Mouse (Mus musculus): Measurements from ENCODE around the gene Rora.

Gene Rora

DNA sequence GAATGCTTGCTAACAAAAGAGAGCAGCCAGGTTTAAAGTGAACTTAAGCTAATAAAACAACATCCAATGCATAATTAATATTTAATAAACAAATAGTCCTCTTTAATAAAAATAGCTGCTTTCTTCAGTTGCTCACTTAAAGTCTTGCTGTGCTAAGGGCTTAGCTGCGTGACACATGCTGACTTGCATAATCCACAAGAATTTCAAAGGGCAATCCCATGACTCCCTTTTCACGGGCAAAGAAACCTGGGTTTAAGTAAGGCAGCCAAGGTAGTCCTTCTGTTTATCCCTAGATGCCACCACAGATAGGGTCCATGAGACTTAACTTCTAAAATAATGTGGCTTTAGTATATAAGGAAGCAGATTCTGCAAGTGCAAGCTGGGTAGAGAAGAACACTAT is 355.1 kb downstream of the Rora start:
- no peak for DNase-seq (ENCODE audit: low spot score)

DNA sequence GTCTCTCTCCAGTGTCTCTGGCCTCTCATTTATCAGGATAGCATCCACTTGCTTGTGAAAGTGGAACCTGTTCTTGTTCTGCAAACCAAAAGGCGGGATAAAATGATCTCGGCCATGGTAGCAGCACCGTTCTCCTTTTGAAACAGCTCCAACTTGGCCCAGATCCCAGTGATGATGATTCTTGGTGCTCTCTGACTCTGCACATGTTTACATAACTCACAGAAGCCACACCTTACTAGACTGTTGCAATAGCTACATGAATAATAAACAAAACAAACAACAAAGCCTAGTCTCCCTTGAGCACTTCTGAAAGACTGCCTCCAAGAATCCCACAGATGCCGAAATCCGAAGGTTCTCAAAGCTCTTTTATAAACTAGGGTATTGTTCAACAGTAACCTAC is 357.3 kb downstream of the Rora start:
- DNase-seq (ENCODE audit: low spot score): no peak

DNA sequence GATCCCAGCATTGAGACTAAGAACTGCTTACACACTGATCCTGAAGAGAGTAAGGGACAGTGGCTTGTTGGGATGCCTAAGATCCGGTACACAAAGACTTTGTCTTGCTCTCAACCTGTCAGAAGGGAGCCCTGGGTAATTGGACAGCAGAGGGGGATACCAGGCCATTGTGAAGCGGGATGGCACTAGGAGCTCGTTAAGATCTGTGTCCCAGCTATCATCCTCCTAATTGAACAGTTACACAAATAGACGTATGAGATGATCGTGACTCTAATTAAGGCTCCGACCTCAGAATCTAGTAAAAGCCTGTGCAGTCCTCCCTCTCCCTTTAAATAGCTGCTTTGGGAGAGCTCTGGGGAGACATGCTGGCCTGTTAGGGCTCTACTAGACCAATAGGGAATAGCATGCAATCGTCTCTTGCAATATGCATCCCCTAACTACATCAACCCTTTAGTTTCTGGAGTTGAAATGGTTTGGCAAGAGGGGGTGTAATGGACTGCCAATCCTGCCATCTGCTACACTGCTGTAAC is 359.7 kb downstream of the Rora start:
- peak; percentile 68 for DNase-seq (ENCODE audit: low spot score)

- DNase-seq (ENCODE audit: low spot score): no peak
Measured at GRCm38 (mm10) chr9:69014203-69014602, 360.6 kb downstream of the Rora start.

DNA sequence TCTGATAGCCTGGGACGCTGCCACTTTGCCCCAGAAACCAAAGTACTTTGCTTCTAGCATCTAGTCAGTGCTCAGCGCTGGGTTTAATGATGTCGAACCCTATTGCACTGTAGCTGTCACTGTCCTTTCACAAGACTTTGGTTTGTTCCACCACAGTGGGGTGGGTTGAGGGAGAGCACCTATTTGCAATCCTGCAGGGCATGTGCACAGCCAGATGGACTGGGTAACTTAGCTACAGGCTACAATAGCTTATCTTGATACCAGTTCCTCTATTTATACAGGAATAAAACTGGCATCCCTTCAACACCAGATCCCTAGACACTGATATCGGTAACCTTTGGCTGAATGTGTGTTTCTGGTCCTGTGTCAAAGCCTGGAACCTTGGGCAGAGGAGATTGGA is 366.8 kb downstream of the Rora start:
- no peak for DNase-seq (ENCODE audit: low spot score)

GRCm38 (mm10) chr9:69021482-69021881 is 367.9 kb downstream of the Rora start:
- DNase-seq (ENCODE audit: low spot score): no peak

DNA sequence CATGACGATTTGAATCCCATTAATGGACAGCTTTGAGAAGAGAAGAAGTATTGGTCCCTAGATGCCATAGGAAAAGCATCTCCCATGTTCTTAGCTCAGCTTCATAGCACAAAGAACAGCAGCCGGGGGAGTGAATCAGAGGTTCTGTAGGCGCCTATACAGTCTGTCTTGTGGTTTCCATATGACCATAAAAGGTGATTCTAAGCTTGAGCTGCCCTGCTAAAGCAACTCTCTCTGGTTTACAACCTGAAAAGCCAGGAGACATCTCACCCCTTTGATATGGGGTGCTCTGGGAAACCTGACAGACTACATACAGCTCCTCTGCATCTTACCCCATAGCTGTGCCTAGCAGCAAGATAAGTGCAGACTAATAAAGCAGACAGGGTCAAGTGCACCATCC is 369.7 kb downstream of the Rora start:
- DNase-seq (ENCODE audit: low spot score): no peak

GRCm38 (mm10) chr9:69028177-69028576 is 374.6 kb downstream of the Rora start:
- no peak for DNase-seq (ENCODE audit: low spot score)

DNA sequence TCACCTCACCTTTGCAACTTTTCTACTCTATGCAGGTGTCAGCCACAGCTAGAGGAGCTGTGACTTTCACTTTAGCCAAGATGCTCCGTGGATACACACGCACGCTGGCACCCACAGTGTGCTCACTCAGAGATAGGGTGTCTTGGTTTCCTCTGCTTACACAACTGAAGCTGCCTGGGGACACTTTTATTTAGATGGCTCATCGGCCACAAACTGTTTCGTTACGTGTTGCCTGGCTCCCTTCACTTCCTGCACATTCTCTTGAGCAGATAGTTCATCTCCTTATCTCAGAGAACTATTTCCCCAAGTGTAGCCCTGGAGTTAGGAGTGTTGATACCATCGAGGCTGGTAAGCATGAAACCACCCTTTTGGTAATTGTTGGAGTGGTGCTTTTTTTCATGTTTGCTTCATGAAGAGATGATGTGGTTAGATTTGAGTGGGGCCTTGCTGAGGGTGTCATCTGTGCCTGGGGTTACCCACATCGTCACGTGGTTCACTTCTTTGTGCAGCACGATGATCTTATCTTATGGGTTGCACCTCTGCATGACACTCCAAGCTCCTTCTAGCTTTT is 380.8 kb downstream of the Rora start:
- no peak for DNase-seq (ENCODE audit: low spot score)

DNA sequence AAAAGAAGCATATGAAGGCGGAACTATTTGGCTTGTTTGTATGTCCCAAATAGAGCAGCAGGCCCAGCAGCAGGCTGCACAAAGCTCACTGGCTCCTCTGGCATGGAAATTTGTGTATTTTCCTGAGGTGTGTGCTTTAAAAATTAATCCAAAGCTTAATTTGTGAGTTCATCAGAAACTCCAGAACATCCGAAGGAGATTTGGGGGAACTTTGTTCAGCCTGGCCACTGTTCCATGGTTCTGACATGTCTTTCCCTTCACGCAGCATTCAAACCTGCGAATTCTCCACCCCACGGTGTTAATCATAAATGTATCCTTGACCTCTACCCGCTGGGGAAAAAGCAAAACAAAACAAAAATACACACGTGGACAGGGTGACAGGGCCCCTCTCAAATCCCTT is 381.9 kb downstream of the Rora start:
- DNase-seq (ENCODE audit: low spot score): no peak

GRCm38 (mm10) chr9:69036296-69036695 is 382.7 kb downstream of the Rora start:
- peak; percentile 55 for DNase-seq (ENCODE audit: low spot score)

DNA sequence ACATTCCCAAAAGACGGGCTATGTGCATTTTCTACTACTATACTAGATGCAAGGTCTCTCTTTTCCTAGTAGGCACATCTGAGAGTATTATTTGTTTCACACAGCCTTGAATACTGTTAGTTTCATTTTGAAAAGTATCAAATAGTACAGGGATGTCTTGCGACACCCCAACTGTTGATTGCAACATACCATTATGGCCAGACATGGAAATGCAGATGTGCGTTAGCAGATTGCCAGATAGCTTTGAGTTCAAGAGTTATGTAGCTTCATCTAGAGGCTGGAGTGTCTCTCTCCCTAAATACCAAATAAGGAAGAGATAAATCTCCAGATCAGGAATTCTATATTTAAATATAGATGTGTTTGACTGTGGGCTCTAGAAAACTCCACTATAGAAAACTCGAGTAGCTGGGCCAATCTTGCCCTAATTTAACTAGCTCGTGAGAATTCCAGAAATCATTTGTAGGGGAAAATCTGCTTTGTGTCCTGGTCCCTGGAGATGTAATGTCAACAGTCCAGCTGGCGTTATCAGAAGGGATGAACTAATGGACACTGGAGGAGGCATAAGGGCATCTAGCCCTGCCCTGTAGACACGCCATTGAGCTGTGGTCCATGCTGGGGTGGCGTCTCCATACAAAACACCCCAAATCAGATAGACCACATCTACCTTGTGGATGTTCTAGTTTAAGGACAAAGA is 390.5 kb downstream of the Rora start:
- DNase-seq (ENCODE audit: low spot score): no peak

- DNase-seq (ENCODE audit: low spot score): no peak
Measured at GRCm38 (mm10) chr9:69044614-69045133, 391.1 kb downstream of the Rora start.

- no peak for DNase-seq (ENCODE audit: low spot score)
Measured at GRCm38 (mm10) chr9:69045908-69046307, 392.3 kb downstream of the Rora start.

DNA sequence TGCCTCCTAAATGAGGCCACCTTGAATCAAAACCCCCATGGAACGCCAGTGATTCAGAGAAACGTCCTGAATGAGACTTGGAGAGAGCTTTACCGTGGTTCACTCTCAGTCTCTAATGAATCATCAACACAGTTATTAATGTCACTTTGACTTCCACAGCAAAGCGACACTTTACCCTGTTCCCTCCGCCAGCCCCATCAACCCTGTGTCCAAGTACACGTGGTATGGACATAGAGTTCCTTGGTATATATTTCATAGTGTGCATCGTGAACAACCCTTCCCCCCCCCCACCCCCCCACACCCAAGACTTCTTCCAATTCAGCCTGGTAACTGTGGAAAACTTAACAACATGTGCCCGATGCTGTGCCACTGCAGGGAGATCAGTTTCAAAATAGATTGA is 397.3 kb downstream of the Rora start:
- DNase-seq (ENCODE audit: low spot score): no peak

DNA sequence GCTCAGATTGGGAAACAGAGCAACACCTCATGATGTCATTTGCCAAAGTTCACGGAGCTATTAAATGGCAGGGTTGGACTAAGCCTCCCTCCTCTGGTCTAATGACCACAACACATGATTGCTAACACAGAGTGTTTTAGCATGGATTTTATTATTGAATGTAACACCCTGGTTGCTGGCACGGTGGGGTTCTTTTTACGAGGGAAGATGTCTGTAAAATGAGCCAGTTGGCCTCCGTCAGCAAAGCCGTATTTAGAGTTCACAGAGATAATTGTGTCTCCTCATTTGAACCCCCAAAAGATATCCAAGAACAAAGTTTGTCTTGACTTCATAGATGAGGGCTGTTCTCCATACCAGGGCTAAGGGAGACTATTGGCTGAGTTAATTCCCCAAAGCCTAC is 398.3 kb downstream of the Rora start:
- no peak for DNase-seq (ENCODE audit: low spot score)

GRCm38 (mm10) chr9:69055302-69055701 is 401.7 kb downstream of the Rora start:
- DNase-seq (ENCODE audit: low spot score): no peak

DNA sequence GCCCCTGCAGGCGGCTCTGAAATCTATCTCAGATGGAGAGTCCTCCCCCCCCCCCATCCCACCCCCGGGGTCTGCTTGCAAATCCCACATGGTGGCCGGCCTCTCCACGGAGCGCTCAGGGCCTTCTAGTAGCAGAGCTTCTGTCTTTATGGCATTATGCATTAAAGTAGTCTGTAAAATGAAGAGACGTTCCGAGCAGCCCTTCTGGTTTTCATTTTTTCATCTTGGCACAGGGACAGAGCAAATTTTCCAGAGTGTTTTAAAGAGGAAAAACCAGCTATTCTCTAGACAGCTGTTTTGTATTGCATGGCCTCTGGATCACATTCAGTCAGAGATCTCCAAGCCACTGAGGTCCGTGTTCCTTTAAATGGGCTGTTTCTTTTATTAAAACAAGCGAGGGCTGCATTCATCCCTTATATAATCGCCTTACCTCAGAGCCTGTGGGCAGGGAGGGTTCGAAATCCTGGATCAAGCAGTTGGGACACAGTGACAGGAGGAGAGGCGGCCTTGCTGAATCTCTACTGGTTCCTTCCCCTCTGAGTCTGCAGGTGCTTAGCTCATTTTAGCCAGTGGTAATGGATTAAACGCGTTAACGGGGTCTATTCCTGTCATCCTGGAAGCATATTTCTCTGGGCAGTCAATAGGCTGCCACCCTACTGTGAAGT is 417.7 kb downstream of the Rora start:
- peak; percentile 13 for DNase-seq (ENCODE audit: low spot score)

DNA sequence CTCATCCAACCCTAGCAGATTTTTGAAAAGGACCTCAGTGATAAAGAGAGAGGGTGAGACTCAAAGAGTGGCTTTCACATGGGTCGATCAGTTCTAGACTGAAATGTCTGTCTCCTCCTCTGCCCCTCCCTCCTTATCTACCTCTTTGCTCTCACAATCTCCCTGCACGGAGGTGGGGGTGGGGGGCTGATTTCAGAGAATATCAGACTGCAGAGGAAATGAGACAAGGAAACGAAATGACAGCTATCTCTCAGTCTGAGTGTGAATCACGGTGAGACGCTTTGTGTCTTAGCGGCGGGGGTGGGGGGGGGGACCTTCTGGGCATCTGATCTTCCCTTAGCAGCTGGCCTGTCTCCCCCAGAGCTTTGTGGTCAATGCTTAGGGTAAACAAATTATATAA is 419.7 kb downstream of the Rora start:
- no peak for DNase-seq (ENCODE audit: low spot score)

GRCm38 (mm10) chr9:69084086-69084719 is 430.6 kb downstream of the Rora start:
- no peak for DNase-seq (ENCODE audit: low spot score)

DNA sequence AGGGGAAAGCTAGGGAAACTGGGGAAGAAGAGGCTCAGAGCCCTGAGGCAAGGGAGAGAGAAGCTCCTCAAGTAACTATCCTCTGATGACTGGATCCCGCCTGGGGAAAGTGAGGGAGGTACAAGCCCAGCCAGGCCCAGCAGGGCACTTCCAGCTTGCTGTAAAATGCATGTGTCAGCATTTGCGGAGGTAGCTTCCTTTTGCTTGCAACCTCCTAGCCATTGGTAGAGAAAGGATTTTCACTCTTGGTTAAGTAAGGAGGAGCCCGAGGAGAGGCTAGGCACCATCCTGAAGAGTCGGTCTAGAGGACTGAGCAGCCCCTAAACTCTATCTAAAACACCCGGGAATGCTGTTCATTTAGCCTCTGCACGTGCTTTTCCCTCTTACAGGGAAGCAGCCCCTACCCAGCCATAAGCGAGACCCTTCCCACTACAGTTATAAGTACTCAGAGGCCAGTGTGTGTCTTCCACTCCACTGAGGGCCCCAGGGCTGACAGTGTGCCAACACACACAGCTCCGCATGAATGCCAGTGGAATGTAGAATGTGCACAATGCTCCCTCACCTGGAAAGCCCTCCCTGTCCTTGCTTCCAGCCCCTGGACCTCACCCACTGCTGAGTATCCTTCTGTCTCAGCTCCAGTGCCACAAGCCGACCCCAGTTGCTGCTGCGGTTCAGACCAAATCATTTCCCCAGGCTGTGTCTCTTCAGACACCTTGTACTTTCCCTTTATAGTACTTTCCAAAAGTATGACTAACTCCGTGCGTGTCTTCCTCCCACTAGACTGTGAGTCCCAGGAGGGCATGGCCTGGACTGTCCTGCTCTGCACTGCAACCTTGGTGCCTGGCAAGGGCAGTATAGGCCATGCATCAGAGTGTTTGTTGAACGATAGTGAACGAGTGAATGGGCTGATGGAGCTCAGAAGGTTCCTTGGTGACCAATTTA is 431.4 kb downstream of the Rora start:
- peak; percentile 32 for DNase-seq (ENCODE audit: low spot score)

Measured in retina, embryonic 14.5 days (tissue).